Comparison of ENCODE assay signal across 18 mouse cellular contexts in the genomic region with DNA sequence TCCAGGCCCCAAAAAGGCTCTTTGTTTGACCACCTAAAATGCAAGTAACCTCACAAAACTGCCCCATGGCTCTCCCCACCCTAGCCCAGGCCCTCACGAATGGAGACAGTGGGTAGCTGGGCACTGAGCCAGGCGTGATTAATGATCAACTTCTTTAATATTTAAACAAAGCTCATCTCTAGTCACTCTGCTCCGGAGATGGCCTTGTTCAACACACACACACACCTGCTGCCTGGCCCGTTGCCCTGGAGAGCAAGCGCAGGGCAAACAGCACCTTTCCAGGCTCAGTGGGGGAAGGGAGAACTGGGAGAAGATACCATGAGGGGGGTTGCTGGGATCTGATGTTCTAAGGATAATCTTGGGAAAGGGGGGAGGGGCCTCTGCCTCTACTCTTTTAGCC. TPM values are rescaled to one million over a fixed set of nuclear protein-coding genes. Genes with fewer than 3 reads are reported as not detected.
DNase-seq lines count a peak whose midpoint lies in the region; ATAC-seq lines count a peak whose summit lies in the region.
"Had no signal": no experiment of that assay in that cellular context is flagged by ENCODE, and none has a peak within 500 bp of the region (broad histone marks: within the 10 kb centered on the region; RNA-seq: fewer than 3 reads in every experiment).

No protein-coding gene starts in this region.

- no peak for ATAC-seq in CD4-positive, CD25-positive, alpha-beta regulatory T cell, adult 4 months
- ATAC-seq: forebrain, embryonic 15.5 days had no signal

- peak; percentile 23 for DNase-seq in retina, embryonic 14.5 days (ENCODE audit: low spot score)
- no peak for DNase-seq in retina, postnatal 1 day
- peak; percentile 95 for DNase-seq in kidney, adult 9 months
- DNase-seq in kidney, postnatal 4 days = peak; percentile 62 to 75
- DNase-seq in urinary bladder, postnatal 10 days (ENCODE audit: low spot score) = no peak
- no peak for DNase-seq in frontal cortex, postnatal 10 days (ENCODE audit: low spot score in 2 of 2)
- DNase-seq: adrenal gland, adult 8-10 months; cerebellum, adult 2 months; heart, adult 2 months; right cerebral cortex, postnatal 14 days; thymus, postnatal 36 days had no signal

RNA-seq across cellular contexts. Expression of a gene that starts 2.0 kb away (rescaled TPM):
- under 1 TPM in 1 of 2 experiments, not detected in 1; 0.18 TPM for polyA plus RNA-seq in CD4-positive, CD25-positive, alpha-beta regulatory T cell, adult 4 months (2017; shearing (Covaris generic))
- polyA plus RNA-seq: erythroblast, embryonic 14.5 days had no signal

RNA-seq across cellular contexts. Expression of a gene that starts 11.5 kb away (rescaled TPM):
- polyA plus RNA-seq in CD4-positive, CD25-positive, alpha-beta regulatory T cell, adult 4 months (2017; shearing (Covaris generic)) = not detected
- polyA plus RNA-seq: cerebellum, adult 2 months; erythroblast, embryonic 14.5 days; heart, adult 2 months; heart, postnatal 0 days; hindbrain, embryonic 14.5 days; liver, embryonic 15.5 days; midbrain, embryonic 12.5 days had no signal

RNA-seq across cellular contexts. Expression of a gene that starts 30.7 kb away (rescaled TPM):
- polyA plus RNA-seq in CD4-positive, CD25-positive, alpha-beta regulatory T cell, adult 4 months (2017; shearing (Covaris generic)) = 10 to 100 TPM; 23.9 to 26.4 TPM

RNA-seq across cellular contexts. Expression of a gene that starts 38.2 kb away (rescaled TPM):
- polyA plus RNA-seq in CD4-positive, CD25-positive, alpha-beta regulatory T cell, adult 4 months (2017; shearing (Covaris generic)) = not detected
- polyA plus RNA-seq: erythroblast, embryonic 14.5 days had no signal

RNA-seq across cellular contexts. Expression of a gene that starts 52.8 kb away (rescaled TPM):
- polyA plus RNA-seq in CD4-positive, CD25-positive, alpha-beta regulatory T cell, adult 4 months (2017; shearing (Covaris generic)) = 1 to 10 TPM in 1 of 2 experiments, under 1 TPM in 1; 0.48 to 1.7 TPM

Comparison
In these comparisons a context has a peak if more than half of its experiments do, and no peak if none do; other contexts are left out.
1. DNase-seq: peak in retina, embryonic 14.5 days (single experiment), kidney, adult 9 months (single experiment) and kidney, postnatal 4 days (2 of 2); none in retina, postnatal 1 day (single experiment), urinary bladder, postnatal 10 days (single experiment) and frontal cortex, postnatal 10 days (0 of 2).